Mouse (Mus musculus): ENCODE measurements around the gene Ly6g6d. TPM values are rescaled to one million over a fixed set of nuclear protein-coding genes. Genes with fewer than 3 reads are reported as not detected.

The Ly6g6d gene
- polyA plus RNA-seq, 1 experiment from 2014 or later: 4.3 TPM

DNA sequence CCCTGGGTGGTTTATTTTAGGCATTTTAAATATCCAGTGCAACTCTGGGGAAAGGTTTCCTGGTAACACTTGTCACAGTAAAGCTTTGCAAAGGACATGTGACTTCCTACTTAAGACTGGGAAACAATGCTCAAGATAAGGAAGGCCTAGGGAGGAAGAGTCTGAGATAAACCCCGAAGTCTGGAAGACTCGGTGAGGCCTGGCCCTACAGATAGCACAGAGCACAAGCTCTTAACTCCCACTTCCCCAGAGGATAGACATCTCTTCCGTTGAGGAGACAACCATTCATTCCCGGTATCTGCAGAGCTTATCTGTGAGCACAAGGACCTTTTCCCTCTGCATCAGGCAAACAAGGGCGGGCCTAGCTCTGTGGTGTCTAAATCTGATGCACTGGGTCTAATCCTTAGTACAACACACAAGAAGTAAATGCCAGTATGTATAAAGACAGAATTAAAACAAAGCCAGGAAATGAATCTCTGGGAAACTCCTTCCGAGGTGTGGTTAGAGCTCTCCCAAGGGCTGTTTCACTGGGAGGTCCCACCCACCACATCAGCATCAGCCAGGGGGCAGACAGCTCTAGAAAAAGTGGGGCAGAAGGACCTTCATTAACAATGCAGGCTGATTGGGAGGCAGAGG is 55.9 kb downstream of the Ly6g6d start:
- H3K36me3 ChIP-seq (ENCODE audit: control insufficient read depth, insufficient read depth, low read length): no peaks in the 10 kb centered on the region; the same call in 1 of the 2 replicates
- no peak overlapping the region for H3K4me2 ChIP-seq (replicated peaks; ENCODE audit: low read depth, low read length)
- 66% methylated on average over 6 of the region's 6 CpGs for WGBS
- H3K27ac ChIP-seq (ENCODE audit: low read depth, low read length): peak overlapping the region; percentile 73; the same call in 1 of the 2 replicates
- H3K9me3 ChIP-seq (ENCODE audit: control insufficient read depth, low read length): no peaks in the 10 kb centered on the region
- no peaks in the 10 kb centered on the region for H3K27me3 ChIP-seq (ENCODE audit: control insufficient read depth, insufficient read depth, low read length)
- H3K4me1 ChIP-seq (ENCODE audit: control insufficient read depth, insufficient read depth, low read length): peaks cover 16% of the 10 kb centered on the region
- H3K4me3 ChIP-seq (ENCODE audit: low read length): no peak overlapping the region
- no peak overlapping the region for H3K9ac ChIP-seq (ENCODE audit: low read depth, low read length)
- ATAC-seq (ENCODE audit: low FRiP score, low TSS enrichment): no peak

Other genes starting within 250 kb of the Ly6g6d start
- gene Stk19, start 241.1 kb downstream of the Ly6g6d start, polyA plus RNA-seq (2014; fragmentation: Nextera tagmentation; extraction: Ambion mirVana): 25.2 and 28.7 TPM in 2 replicates
- gene Dxo, start 241.0 kb downstream of the Ly6g6d start, polyA plus RNA-seq (2014; fragmentation: Nextera tagmentation; extraction: Ambion mirVana): 55.7 and 66.4 TPM in 2 replicates
- 22.8 and 45.9 TPM in 2 replicates for gene Skiv2l, start 227.9 kb downstream of the Ly6g6d start, polyA plus RNA-seq (2014; fragmentation: Nextera tagmentation; extraction: Ambion mirVana)
- 107 and 119 TPM in 2 replicates for gene Nelfe, start 227.7 kb downstream of the Ly6g6d start, polyA plus RNA-seq (2014; fragmentation: Nextera tagmentation; extraction: Ambion mirVana)
- gene Cfb, start 215.5 kb downstream of the Ly6g6d start, polyA plus RNA-seq (2014; fragmentation: Nextera tagmentation; extraction: Ambion mirVana): 4.0 and 5.4 TPM in 2 replicates
- 2.1 and 3.7 TPM in 2 replicates for gene Zbtb12, start 198.6 kb downstream of the Ly6g6d start, polyA plus RNA-seq (2014; fragmentation: Nextera tagmentation; extraction: Ambion mirVana)
- gene Gm20547, start 196.0 kb downstream of the Ly6g6d start, polyA plus RNA-seq (2014; fragmentation: Nextera tagmentation; extraction: Ambion mirVana): not detected in 2 replicates
- 1.7 and 1.9 TPM in 2 replicates for gene C2, start 179.8 kb downstream of the Ly6g6d start, polyA plus RNA-seq (2014; fragmentation: Nextera tagmentation; extraction: Ambion mirVana)
- 70.5 and 76.9 TPM in 2 replicates for gene Ehmt2, start 179.6 kb downstream of the Ly6g6d start, polyA plus RNA-seq (2014; fragmentation: Nextera tagmentation; extraction: Ambion mirVana)
- gene Slc44a4, start 163.6 kb downstream of the Ly6g6d start, polyA plus RNA-seq (2014; fragmentation: Nextera tagmentation; extraction: Ambion mirVana): 5.4 and 7.7 TPM in 2 replicates
- gene Neu1, start 146.8 kb downstream of the Ly6g6d start, polyA plus RNA-seq (2014; fragmentation: Nextera tagmentation; extraction: Ambion mirVana): 19.6 and 23.2 TPM in 2 replicates
- gene Hspa1b, start 118.8 kb downstream of the Ly6g6d start, polyA plus RNA-seq (2014; fragmentation: Nextera tagmentation; extraction: Ambion mirVana): 0.54 and 0.80 TPM in 2 replicates
- not detected in 2 replicates for gene Gm20481, start 108.2 kb downstream of the Ly6g6d start, polyA plus RNA-seq (2014; fragmentation: Nextera tagmentation; extraction: Ambion mirVana)
- gene Hspa1a, start 105.9 kb downstream of the Ly6g6d start, polyA plus RNA-seq (2014; fragmentation: Nextera tagmentation; extraction: Ambion mirVana): 4.3 and 4.8 TPM in 2 replicates
- gene Hspa1l, start 105.4 kb downstream of the Ly6g6d start, polyA plus RNA-seq (2014; fragmentation: Nextera tagmentation; extraction: Ambion mirVana): 0.79 and 1.3 TPM in 2 replicates
- 240 and 246 TPM in 2 replicates for gene Lsm2, start 96.2 kb downstream of the Ly6g6d start, polyA plus RNA-seq (2014; fragmentation: Nextera tagmentation; extraction: Ambion mirVana)
- 96.4 and 137 TPM in 2 replicates for gene Vars, start 77.1 kb downstream of the Ly6g6d start, polyA plus RNA-seq (2014; fragmentation: Nextera tagmentation; extraction: Ambion mirVana)
- 0.13 and 0.28 TPM in 2 replicates for gene Vwa7, start 61.5 kb downstream of the Ly6g6d start, polyA plus RNA-seq (2014; fragmentation: Nextera tagmentation; extraction: Ambion mirVana)
- 6.6 and 10.9 TPM in 2 replicates for gene Sapcd1, start 50.0 kb downstream of the Ly6g6d start, polyA plus RNA-seq (2014; fragmentation: Nextera tagmentation; extraction: Ambion mirVana)
- 4.9 and 5.9 TPM in 2 replicates for gene Msh5, start 31.3 kb downstream of the Ly6g6d start, polyA plus RNA-seq (2014; fragmentation: Nextera tagmentation; extraction: Ambion mirVana)
- gene Clic1, start 28.1 kb downstream of the Ly6g6d start, polyA plus RNA-seq (2014; fragmentation: Nextera tagmentation; extraction: Ambion mirVana): 72.1 and 172 TPM in 2 replicates
- gene Ddah2, start 19.0 kb downstream of the Ly6g6d start, polyA plus RNA-seq (2014; fragmentation: Nextera tagmentation; extraction: Ambion mirVana): 355 and 422 TPM in 2 replicates
- gene Ly6g6c, start 12.7 kb downstream of the Ly6g6d start, polyA plus RNA-seq (2014; fragmentation: Nextera tagmentation; extraction: Ambion mirVana): 0.20 and 0.30 TPM in 2 replicates
- 0.36 and 0.46 TPM in 2 replicates for gene Mpig6b, start 11.9 kb downstream of the Ly6g6d start, polyA plus RNA-seq (2014; fragmentation: Nextera tagmentation; extraction: Ambion mirVana)
- gene Ly6g6e, start 1.2 kb downstream of the Ly6g6d start, polyA plus RNA-seq (2014; fragmentation: Nextera tagmentation; extraction: Ambion mirVana): 0.81 and 1.3 TPM in 2 replicates
- gene Ly6g6f, start 7.5 kb upstream of the Ly6g6d start, polyA plus RNA-seq (2014; fragmentation: Nextera tagmentation; extraction: Ambion mirVana): 0.31 and 0.34 TPM in 2 replicates
- gene Abhd16a, start 11.2 kb upstream of the Ly6g6d start, polyA plus RNA-seq (2014; fragmentation: Nextera tagmentation; extraction: Ambion mirVana): 73.9 and 85.7 TPM in 2 replicates
- gene Ly6g5c, start 30.2 kb upstream of the Ly6g6d start, polyA plus RNA-seq (2014; fragmentation: Nextera tagmentation; extraction: Ambion mirVana): not detected in 2 replicates
- 1.2 and 1.3 TPM in 2 replicates for gene Ly6g5b, start 37.4 kb upstream of the Ly6g6d start, polyA plus RNA-seq (2014; fragmentation: Nextera tagmentation; extraction: Ambion mirVana)
- gene Gpank1, start 43.4 kb upstream of the Ly6g6d start, polyA plus RNA-seq (2014; fragmentation: Nextera tagmentation; extraction: Ambion mirVana): 19.4 and 20.8 TPM in 2 replicates
- 325 and 334 TPM in 2 replicates for gene Csnk2b, start 44.0 kb upstream of the Ly6g6d start, polyA plus RNA-seq (2014; fragmentation: Nextera tagmentation; extraction: Ambion mirVana)
- gene D17H6S53E, start 48.3 kb upstream of the Ly6g6d start, polyA plus RNA-seq (2014; fragmentation: Nextera tagmentation; extraction: Ambion mirVana): 9.4 and 10.0 TPM in 2 replicates
- gene Apom, start 54.0 kb upstream of the Ly6g6d start, polyA plus RNA-seq (2014; fragmentation: Nextera tagmentation; extraction: Ambion mirVana): 9.7 and 10.4 TPM in 2 replicates
- gene Bag6, start 57.1 kb upstream of the Ly6g6d start, polyA plus RNA-seq (2014; fragmentation: Nextera tagmentation; extraction: Ambion mirVana): 82.6 and 99.0 TPM in 2 replicates
- 248 and 262 TPM in 2 replicates for gene Prrc2a, start 86.8 kb upstream of the Ly6g6d start, polyA plus RNA-seq (2014; fragmentation: Nextera tagmentation; extraction: Ambion mirVana)
- 9.7 and 10.9 TPM in 2 replicates for gene Aif1, start 98.0 kb upstream of the Ly6g6d start, polyA plus RNA-seq (2014; fragmentation: Nextera tagmentation; extraction: Ambion mirVana)
- gene Lst1, start 110.4 kb upstream of the Ly6g6d start, polyA plus RNA-seq (2014; fragmentation: Nextera tagmentation; extraction: Ambion mirVana): 12.2 and 15.9 TPM in 2 replicates
- 0.34 and 1.4 TPM in 2 replicates for gene Ltb, start 116.4 kb upstream of the Ly6g6d start, polyA plus RNA-seq (2014; fragmentation: Nextera tagmentation; extraction: Ambion mirVana)
- not detected in 2 replicates for gene Tnf, start 123.9 kb upstream of the Ly6g6d start, polyA plus RNA-seq (2014; fragmentation: Nextera tagmentation; extraction: Ambion mirVana)
- gene Lta, start 127.3 kb upstream of the Ly6g6d start, polyA plus RNA-seq (2014; fragmentation: Nextera tagmentation; extraction: Ambion mirVana): 0.14 TPM in 1 of 2 replicates, not detected in the other
- 0.89 TPM in 1 of 2 replicates, not detected in the other for gene Gm16181, start 142.8 kb upstream of the Ly6g6d start, polyA plus RNA-seq (2014; fragmentation: Nextera tagmentation; extraction: Ambion mirVana)
- 5.3 and 6.4 TPM in 2 replicates for gene Atp6v1g2, start 155.6 kb upstream of the Ly6g6d start, polyA plus RNA-seq (2014; fragmentation: Nextera tagmentation; extraction: Ambion mirVana)
- 3.3 and 6.0 TPM in 2 replicates for gene Nfkbil1, start 157.7 kb upstream of the Ly6g6d start, polyA plus RNA-seq (2014; fragmentation: Nextera tagmentation; extraction: Ambion mirVana)
- gene Ddx39b, start 163.7 kb upstream of the Ly6g6d start, polyA plus RNA-seq (2014; fragmentation: Nextera tagmentation; extraction: Ambion mirVana): 525 and 616 TPM in 2 replicates
- 38.3 and 42.8 TPM in 2 replicates for gene H2-D1, start 184.7 kb upstream of the Ly6g6d start, polyA plus RNA-seq (2014; fragmentation: Nextera tagmentation; extraction: Ambion mirVana)
- not detected in 2 replicates for gene H2-Q1, start 242.3 kb upstream of the Ly6g6d start, polyA plus RNA-seq (2014; fragmentation: Nextera tagmentation; extraction: Ambion mirVana)